Mouse (Mus musculus) adrenal gland, postnatal 0 days (tissue): ENCODE measurements around the gene Rbm31y. TPM values are rescaled to one million over a fixed set of nuclear protein-coding genes. Genes with fewer than 3 reads are reported as not detected.

Experiments used
- polyA plus RNA-seq: library from polyadenylated mRNA; unstranded; fragments of >200 nt; fragmentation: Nextera tagmentation; extraction: Ambion mirVana; gene quantifications from 2 replicates; pipeline ENCODE4 v1.2.1, GENCODE M21; 2015

Rbm31y gene
- polyA plus RNA-seq: not detected in 2 replicates

DNA sequence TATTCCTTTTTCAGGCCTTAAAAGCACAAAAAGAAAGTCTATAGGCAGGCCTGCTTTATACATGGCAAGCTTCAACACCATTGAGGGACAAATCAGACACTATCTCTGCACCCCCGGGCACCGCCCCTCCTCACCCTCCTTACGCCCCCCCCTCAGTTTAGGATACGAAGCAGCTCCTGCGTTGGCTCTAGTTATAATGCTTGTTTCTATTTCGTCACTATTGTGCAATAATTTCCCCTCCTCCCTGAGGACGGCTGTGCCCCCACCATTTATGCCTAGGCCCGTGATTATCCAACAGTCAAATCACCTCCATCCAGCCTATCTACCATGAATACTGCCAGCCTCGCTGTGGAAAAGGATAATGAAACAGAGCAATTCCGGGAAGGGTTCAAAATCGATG is at the start of gene Rbm31y:
Gene Rbm31y, plus strand, starts transcription at position 301 of the 400 bp plus-strand sequence.

